Mouse (Mus musculus) intestine, embryonic 14.5 days (tissue): Measurements from ENCODE around the gene Slc2a10. TPM values are rescaled to one million over a fixed set of nuclear protein-coding genes. Genes with fewer than 3 reads are reported as not detected.

Experiments
- ATAC-seq: fragments of 200-750 bp; cut with Nextera tagmentation; replicated peaks from 2 replicates; pipeline ENCODE4 v1.8.0; 2017; ENCODE audit warnings: low read depth, moderate number of reproducible peaks, moderate TSS enrichment, moderate library complexity; ENCODE audit not compliant: low FRiP score, low TSS enrichment
- DNase-seq: peaks from one replicate; pipeline ENCODE4 v3.0.0-alpha.2; 2018; ENCODE audit warnings: low spot score
- H3K27ac ChIP-seq: fragments of 300-500 bp; sonication (generic); 2 replicates; pipeline ENCODE4 v1.5.1; 2014; ENCODE audit warnings: low read depth, mild to moderate bottlenecking, control low read depth
- H3K27me3 ChIP-seq: fragments of 300-500 bp; sonication (generic); replicated peaks from 2 replicates; pipeline ENCODE4 v1.6.1; 2014; ENCODE audit warnings: low read length, control low read depth; ENCODE audit not compliant: control insufficient read depth, insufficient read depth
- H3K36me3 ChIP-seq: fragments of 300-500 bp; sonication (generic); 2 replicates; pipeline ENCODE4 v1.6.1; 2014; ENCODE audit warnings: low read length, control low read depth; ENCODE audit not compliant: control insufficient read depth, insufficient read depth
- H3K4me1 ChIP-seq: fragments of 300-500 bp; sonication (generic); replicated peaks from 2 replicates; pipeline ENCODE4 v1.6.1; 2014; ENCODE audit warnings: low read length, control low read depth, mixed read lengths; ENCODE audit not compliant: control insufficient read depth, insufficient read depth
- H3K4me2 ChIP-seq: fragments of 300-500 bp; sonication (generic); 2 replicates; pipeline ENCODE4 v1.6.1; 2014; ENCODE audit warnings: low read length
- H3K4me3 ChIP-seq: fragments of 300-500 bp; sonication (generic); 2 replicates; pipeline ENCODE4 v1.5.1; 2014; ENCODE audit warnings: low read depth, low read length, control low read depth, mixed read lengths
- H3K9ac ChIP-seq: fragments of 300-500 bp; sonication (generic); 2 replicates; pipeline ENCODE4 v1.6.1; 2014; ENCODE audit warnings: mild to moderate bottlenecking, low read length
- H3K9me3 ChIP-seq: fragments of 300-500 bp; sonication (generic); 2 replicates; pipeline ENCODE4 v1.6.1; 2016; ENCODE audit warnings: low read length, control low read depth; ENCODE audit not compliant: control insufficient read depth
- WGBS: fragments of 180-500 bp; shearing (Covaris S2); extraction: QIAGEN DNeasy Blood & Tissue Kit; methylation state at CpG from one replicate; pipeline ENCODE4 v1.1.7; 2014; 5-methylcytosine and 5-hydroxymethylcytosine counted together
- polyA plus RNA-seq: library from polyadenylated mRNA; unstranded; fragments of >200 nt; fragmentation: Nextera tagmentation; extraction: Ambion mirVana; gene quantifications from 2 replicates; pipeline ENCODE4 v1.2.1, GENCODE M21; 2014

The Slc2a10 gene
- polyA plus RNA-seq, 1 experiment from 2014 or later = 4.7 TPM

GRCm38 (mm10) chr2:165475412-165475811, 28.2 kb upstream of the Slc2a10 start:
- Histone ChIP-seq H3K4me1 (no peaks in the 10 kb centered on the region; the same call in 1 of the 2 replicates), H3K27ac (no peak overlapping the region), H3K27me3 (peaks cover 19% of the 10 kb centered on the region), H3K9ac (no peak overlapping the region), H3K9me3 (no peaks in the 10 kb centered on the region), H3K4me2 (no peak overlapping the region), H3K36me3 (no peaks in the 10 kb centered on the region), H3K4me3 (no peak overlapping the region)
- WGBS = 78% methylated on average over 7 of the region's 7 CpGs
- ATAC-seq = no peak
- DNase-seq = no peak

DNA sequence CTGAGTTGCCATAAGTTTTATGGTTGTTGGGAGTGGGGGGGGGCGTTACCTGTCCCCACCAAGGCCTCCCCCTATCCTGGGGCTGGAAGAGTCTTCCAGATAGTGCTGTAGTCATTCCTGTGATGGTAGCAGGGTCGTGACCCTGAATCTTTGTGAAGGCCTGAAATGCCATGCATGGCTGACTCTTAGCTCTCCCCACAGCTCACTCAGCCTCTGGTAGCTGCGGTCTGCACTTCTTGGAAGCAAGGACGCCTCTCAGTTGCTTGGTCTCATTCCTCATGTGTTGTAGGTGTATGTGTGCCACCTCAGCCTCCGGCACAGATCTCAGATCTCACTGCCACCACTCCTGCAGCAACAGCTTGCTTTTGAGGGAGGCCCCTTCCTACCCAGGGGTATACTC, 27.7 kb upstream of the Slc2a10 start:
- Histone ChIP-seq H3K36me3 (no peaks in the 10 kb centered on the region), H3K4me1 (no peaks in the 10 kb centered on the region; the same call in 1 of the 2 replicates), H3K4me3 (no peak overlapping the region), H3K9me3 (no peaks in the 10 kb centered on the region), H3K27ac (no peak overlapping the region), H3K27me3 (peaks cover 19% of the 10 kb centered on the region), H3K9ac (no peak overlapping the region), H3K4me2 (no peak overlapping the region)
- no peak for DNase-seq
- 66% methylated on average over 5 of the region's 5 CpGs for WGBS
- ATAC-seq = no peak

DNA sequence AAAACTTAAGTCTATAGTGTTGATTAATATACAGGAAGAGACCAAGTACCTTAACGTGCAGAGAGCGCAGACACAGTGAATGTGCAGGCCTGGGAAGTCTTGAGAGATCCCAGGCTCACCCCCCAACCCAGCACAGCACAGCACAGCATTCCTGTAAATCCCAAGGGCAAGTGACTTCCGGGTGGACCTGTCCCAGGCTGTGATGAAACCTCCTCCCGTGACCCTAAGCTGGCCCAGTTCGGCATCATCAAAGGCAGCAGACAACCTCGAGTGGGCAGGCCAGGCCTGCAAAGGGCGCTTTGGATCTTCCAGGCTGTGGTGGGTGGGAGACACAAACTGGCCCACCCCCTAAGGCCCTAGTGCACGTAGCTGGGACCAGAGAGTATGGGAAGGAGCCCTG, 21.6 kb upstream of the Slc2a10 start:
- H3K4me3 ChIP-seq = no peak overlapping the region
- no peak overlapping the region for H3K9ac ChIP-seq
- ATAC-seq (no peak), DNase-seq (no peak)
- WGBS = 46% methylated on average over 8 of the region's 8 CpGs
- no peaks in the 10 kb centered on the region for H3K36me3 ChIP-seq
- H3K9me3 ChIP-seq = no peaks in the 10 kb centered on the region
- H3K27ac ChIP-seq = no peak overlapping the region
- no peak overlapping the region for H3K4me2 ChIP-seq
- no peaks in the 10 kb centered on the region for H3K4me1 ChIP-seq
- no peaks in the 10 kb centered on the region for H3K27me3 ChIP-seq

GRCm38 (mm10) chr2:165484152-165484551, 19.4 kb upstream of the Slc2a10 start:
- WGBS = 53% methylated on average over 6 of the region's 6 CpGs
- no peak for ATAC-seq
- H3K9me3 ChIP-seq = no peaks in the 10 kb centered on the region

GRCm38 (mm10) chr2:165485826-165486225, 17.8 kb upstream of the Slc2a10 start:
- Histone ChIP-seq H3K4me2 (no peak overlapping the region), H3K4me1 (no peaks in the 10 kb centered on the region), H3K27me3 (no peaks in the 10 kb centered on the region), H3K9ac (no peak overlapping the region), H3K27ac (no peak overlapping the region), H3K9me3 (no peaks in the 10 kb centered on the region), H3K4me3 (no peak overlapping the region), H3K36me3 (peaks cover 26% of the 10 kb centered on the region)
- 66% methylated on average over 3 of the region's 3 CpGs for WGBS
- ATAC-seq (no peak), DNase-seq (no peak)

More at GRCm38 (mm10) chr2:165484152-165484551, 19.4 kb upstream of the Slc2a10 start:
- no peak for DNase-seq
- H3K4me3 ChIP-seq = no peak overlapping the region
- H3K4me1 ChIP-seq = no peaks in the 10 kb centered on the region
- H3K9ac ChIP-seq = no peak overlapping the region
- peaks cover 9% of the 10 kb centered on the region for H3K36me3 ChIP-seq
- H3K27me3 ChIP-seq = no peaks in the 10 kb centered on the region
- H3K4me2 ChIP-seq = no peak overlapping the region
- no peak overlapping the region for H3K27ac ChIP-seq

GRCm38 (mm10) chr2:165486401-165486800, 17.2 kb upstream of the Slc2a10 start:
- Histone ChIP-seq H3K27me3 (no peaks in the 10 kb centered on the region), H3K9me3 (no peaks in the 10 kb centered on the region), H3K4me3 (no peak overlapping the region), H3K9ac (no peak overlapping the region), H3K27ac (no peak overlapping the region), H3K36me3 (peaks cover 28% of the 10 kb centered on the region), H3K4me1 (no peaks in the 10 kb centered on the region), H3K4me2 (no peak overlapping the region)
- ATAC-seq (no peak), DNase-seq (no peak)
- 84% methylated on average over 5 of the region's 5 CpGs for whole genome bisulfite sequencing

DNA sequence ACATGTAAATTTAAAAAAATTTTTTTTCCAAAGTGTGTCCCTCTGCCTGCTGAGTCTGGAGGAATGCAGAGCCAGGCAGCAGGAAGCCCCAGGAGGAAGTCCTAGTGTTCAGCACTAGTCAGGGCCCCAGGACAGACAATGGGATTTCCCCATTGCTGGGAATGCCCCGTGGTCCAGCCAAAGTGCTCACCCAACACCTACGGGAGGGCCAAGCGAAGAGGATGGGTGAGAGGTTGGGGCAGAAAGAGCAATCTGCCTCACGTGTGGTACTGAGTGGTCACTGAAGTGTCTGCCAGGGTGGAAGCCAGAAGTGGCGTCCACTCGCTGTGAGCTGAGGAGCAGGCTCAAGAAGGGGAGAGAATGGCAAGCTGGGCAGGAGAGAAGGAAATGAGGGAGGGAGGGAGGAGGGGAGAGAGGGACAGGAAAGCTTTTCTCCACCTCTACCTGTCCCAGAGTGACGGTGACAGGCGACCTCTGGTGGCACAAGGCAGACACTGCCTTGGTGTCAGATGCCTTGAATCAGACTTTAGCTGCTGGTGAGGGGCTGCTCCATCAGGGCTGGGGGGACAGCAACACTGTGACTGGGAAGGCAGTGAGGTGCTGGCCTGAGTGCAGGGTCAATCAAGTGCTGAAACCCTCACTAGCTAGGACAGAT, 16.6 kb upstream of the Slc2a10 start:
- no peak overlapping the region for H3K4me3 ChIP-seq
- no peaks in the 10 kb centered on the region for H3K27me3 ChIP-seq
- H3K27ac ChIP-seq = no peak overlapping the region
- peak; percentile 72 for DNase-seq
- H3K9me3 ChIP-seq = no peaks in the 10 kb centered on the region
- peak; percentile 20; the same call in 1 of the 2 replicates for ATAC-seq
- no peaks in the 10 kb centered on the region for H3K4me1 ChIP-seq
- no peak overlapping the region for H3K4me2 ChIP-seq
- H3K36me3 ChIP-seq = peaks cover 28% of the 10 kb centered on the region
- WGBS = 26% methylated on average over 8 of the region's 8 CpGs
- H3K9ac ChIP-seq = no peak overlapping the region

GRCm38 (mm10) chr2:165492648-165493553, 10.7 kb upstream of the Slc2a10 start, which contains the start of gene Trp53rka:
Gene Trp53rka (minus strand): TSS chr2:165493324.
- WGBS = under 1% methylated on average over 64 of the region's 84 CpGs

More at GRCm38 (mm10) chr2:165492648-165493553, 10.7 kb upstream of the Slc2a10 start, which contains the start of gene Trp53rka:
- Histone ChIP-seq H3K27me3 (no peaks in the 10 kb centered on the region), H3K27ac (0 out of 2 replicates have a peak within 1 kb of the TSS, but pooled peaks have one; percentile 51), H3K9ac (peak within 1 kb of the TSS; percentile 74), H3K9me3 (no peaks in the 10 kb centered on the region), H3K4me2 (peak within 1 kb of the TSS; percentile 85), H3K36me3 (peaks cover 28% of the 10 kb centered on the region), H3K4me1 (peaks cover 3% of the 10 kb centered on the region; the same call in 1 of the 2 replicates), H3K4me3 (peak within 1 kb of the TSS; percentile 74)
- ATAC-seq (peak; percentile 89), DNase-seq (peak; percentile 88)
